Mouse (Mus musculus) intestine, embryonic 14.5 days (tissue): ENCODE results near the gene Gm21060. TPM values are rescaled to one million over a fixed set of nuclear protein-coding genes. Genes with fewer than 3 reads are reported as not detected.
"Not testable (repeated sequence)": the region's sequence is repeated elsewhere in the genome, so short reads cannot be mapped to it uniquely, and the experiment has no call there.

Source experiments
- ATAC-seq: fragments of 200-750 bp; cut with Nextera tagmentation; replicated peaks from 2 replicates; pipeline ENCODE4 v1.8.0; 2017; ENCODE audit warnings: low read depth, moderate number of reproducible peaks, moderate TSS enrichment, moderate library complexity; ENCODE audit not compliant: low FRiP score, low TSS enrichment
- DNase-seq: peaks from one replicate; pipeline ENCODE4 v3.0.0-alpha.2; 2018; ENCODE audit warnings: low spot score
- H3K27ac ChIP-seq: fragments of 300-500 bp; sonication (generic); 2 replicates; pipeline ENCODE4 v1.5.1; 2014; ENCODE audit warnings: low read depth, mild to moderate bottlenecking, control low read depth
- H3K27me3 ChIP-seq: fragments of 300-500 bp; sonication (generic); replicated peaks from 2 replicates; pipeline ENCODE4 v1.6.1; 2014; ENCODE audit warnings: low read length, control low read depth; ENCODE audit not compliant: control insufficient read depth, insufficient read depth
- H3K36me3 ChIP-seq: fragments of 300-500 bp; sonication (generic); 2 replicates; pipeline ENCODE4 v1.6.1; 2014; ENCODE audit warnings: low read length, control low read depth; ENCODE audit not compliant: control insufficient read depth, insufficient read depth
- H3K4me1 ChIP-seq: fragments of 300-500 bp; sonication (generic); replicated peaks from 2 replicates; pipeline ENCODE4 v1.6.1; 2014; ENCODE audit warnings: low read length, control low read depth, mixed read lengths; ENCODE audit not compliant: control insufficient read depth, insufficient read depth
- H3K4me2 ChIP-seq: fragments of 300-500 bp; sonication (generic); 2 replicates; pipeline ENCODE4 v1.6.1; 2014; ENCODE audit warnings: low read length
- H3K4me3 ChIP-seq: fragments of 300-500 bp; sonication (generic); 2 replicates; pipeline ENCODE4 v1.5.1; 2014; ENCODE audit warnings: low read depth, low read length, control low read depth, mixed read lengths
- H3K9ac ChIP-seq: fragments of 300-500 bp; sonication (generic); 2 replicates; pipeline ENCODE4 v1.6.1; 2014; ENCODE audit warnings: mild to moderate bottlenecking, low read length
- H3K9me3 ChIP-seq: fragments of 300-500 bp; sonication (generic); 2 replicates; pipeline ENCODE4 v1.6.1; 2016; ENCODE audit warnings: low read length, control low read depth; ENCODE audit not compliant: control insufficient read depth
- WGBS: fragments of 180-500 bp; shearing (Covaris S2); extraction: QIAGEN DNeasy Blood & Tissue Kit; methylation state at CpG from one replicate; pipeline ENCODE4 v1.1.7; 2014; 5-methylcytosine and 5-hydroxymethylcytosine counted together
- polyA plus RNA-seq: library from polyadenylated mRNA; unstranded; fragments of >200 nt; fragmentation: Nextera tagmentation; extraction: Ambion mirVana; gene quantifications from 2 replicates; pipeline ENCODE4 v1.2.1, GENCODE M21; 2014

The Gm21060 gene
- polyA plus RNA-seq, 1 experiment from 2014 or later, result not detected

DNA sequence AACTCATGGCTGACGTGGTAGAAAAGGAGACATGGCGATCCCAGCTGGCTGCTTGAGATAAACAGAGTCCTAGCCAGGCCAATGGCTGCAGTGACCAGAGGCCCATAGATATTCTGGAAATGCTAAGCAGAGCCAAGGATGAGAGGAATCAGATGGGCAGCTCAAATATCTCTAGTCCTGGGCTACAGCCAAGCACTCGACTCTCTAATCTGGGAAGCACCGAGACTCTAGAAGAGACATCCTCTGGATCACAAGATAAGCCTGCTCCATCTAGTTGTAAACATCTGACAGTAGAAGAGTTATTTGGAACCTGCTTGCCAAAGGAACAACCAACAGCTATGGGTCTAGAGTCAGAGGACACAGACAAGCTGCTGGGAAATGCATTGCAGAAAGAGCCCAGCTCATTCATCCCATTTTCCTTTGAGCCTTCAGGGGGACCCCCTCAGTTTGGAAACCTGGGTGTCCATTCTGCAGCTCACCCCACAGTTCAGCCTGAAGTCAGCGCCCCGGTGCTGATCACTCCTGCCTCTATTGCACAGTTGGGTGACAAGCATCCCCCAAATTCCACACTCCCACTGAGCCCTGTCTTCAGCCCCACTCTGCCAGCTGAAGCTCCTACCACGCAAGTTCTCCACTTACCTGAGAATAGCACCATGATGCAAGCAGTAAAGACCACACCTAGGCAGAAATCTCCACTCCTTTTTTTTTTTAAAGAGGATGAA is 40.5 kb downstream of the Gm21060 start:
- DNase-seq, result no peak
- no peak for ATAC-seq
- H3K9me3 ChIP-seq, result no peaks in the 10 kb centered on the region
- H3K4me2 ChIP-seq, result no peak overlapping the region
- 83% methylated on average over 7 of the region's 7 CpGs for WGBS
- no peak overlapping the region for H3K9ac ChIP-seq
- H3K27me3 ChIP-seq, result no peaks in the 10 kb centered on the region
- H3K4me3 ChIP-seq, result no peak overlapping the region
- no peaks in the 10 kb centered on the region for H3K36me3 ChIP-seq
- H3K27ac ChIP-seq, result no peak overlapping the region
- no peaks in the 10 kb centered on the region for H3K4me1 ChIP-seq

- not testable (repeated sequence) for H3K27me3 ChIP-seq, H3K4me2 ChIP-seq, H3K4me3 ChIP-seq, H3K9me3 ChIP-seq, H3K4me1 ChIP-seq, H3K9ac ChIP-seq, H3K36me3 ChIP-seq, ATAC-seq, H3K27ac ChIP-seq, DNase-seq
- WGBS, result 51% methylated on average over 4 of the region's 4 CpGs
Measured at GRCm38 (mm10) chr19:61247334-61247733, 49.5 kb downstream of the Gm21060 start.

Other genes with a start within 250 kb of the Gm21060 start
- 43.1 and 43.5 TPM in 2 replicates for gene Zfp950, start 156.2 kb downstream of the Gm21060 start, polyA plus RNA-seq
- 0.24 and 0.40 TPM in 2 replicates for gene Gm7102, start 120.8 kb downstream of the Gm21060 start, polyA plus RNA-seq
- not detected in 2 replicates for gene Gm6020, start 113.2 kb downstream of the Gm21060 start, polyA plus RNA-seq
- gene Csf2ra, start 68.6 kb downstream of the Gm21060 start, polyA plus RNA-seq, result 32.0 and 32.6 TPM in 2 replicates